Mouse (Mus musculus): ENCODE results near the gene C730034F03Rik. TPM values are rescaled to one million over a fixed set of nuclear protein-coding genes. Genes with fewer than 3 reads are reported as not detected.

C730034F03Rik gene
- polyA plus RNA-seq, 1 experiment from 2014 or later = 1.7 TPM

DNA sequence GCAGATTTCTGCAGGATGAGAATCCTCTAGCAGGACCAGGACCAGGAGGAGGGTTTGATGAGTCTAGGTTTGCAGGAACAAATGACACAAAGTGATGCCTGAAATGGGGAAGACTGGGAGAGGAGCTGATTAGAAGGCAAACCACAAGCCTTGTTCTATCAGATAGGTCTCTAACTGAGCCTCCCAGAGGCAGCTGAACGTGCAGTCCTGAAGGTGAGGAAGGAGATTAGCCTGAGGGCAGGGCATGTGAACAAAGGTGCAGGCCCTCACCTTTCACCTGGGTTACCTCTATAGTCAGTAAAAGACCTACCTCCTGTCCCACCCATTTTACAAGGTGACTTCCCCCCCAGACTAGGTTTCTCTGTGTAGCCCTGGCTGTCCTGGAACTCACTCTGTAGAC is 29.7 kb upstream of the C730034F03Rik start:
- no peak overlapping the region for H3K9ac ChIP-seq (ENCODE audit: low read depth, low read length)
- DNase-seq (ENCODE audit: low spot score) = no peak
- WGBS = 30% methylated on average over 1 of the region's 1 CpGs
- H3K4me3 ChIP-seq (replicated peaks; ENCODE audit: low read depth, low read length) = no peak overlapping the region
- no peaks in the 10 kb centered on the region for H3K27me3 ChIP-seq (ENCODE audit: insufficient read depth, low read length)
- no peaks in the 10 kb centered on the region for H3K9me3 ChIP-seq (replicated peaks; ENCODE audit: low read length)
- no peaks in the 10 kb centered on the region for H3K36me3 ChIP-seq (ENCODE audit: insufficient read depth, low read length)
- no peak for ATAC-seq (replicated peaks; ENCODE audit: low FRiP score, low read depth)
- H3K4me2 ChIP-seq (ENCODE audit: low read length) = no peak overlapping the region
- no peak for TF ChIP-seq CTCF (IDR thresholded peaks at IDR 0.05; ENCODE audit: low read depth)
- no peak overlapping the region for H3K27ac ChIP-seq
- no peaks in the 10 kb centered on the region for H3K4me1 ChIP-seq (replicated peaks; ENCODE audit: insufficient read depth, low read length)

DNA sequence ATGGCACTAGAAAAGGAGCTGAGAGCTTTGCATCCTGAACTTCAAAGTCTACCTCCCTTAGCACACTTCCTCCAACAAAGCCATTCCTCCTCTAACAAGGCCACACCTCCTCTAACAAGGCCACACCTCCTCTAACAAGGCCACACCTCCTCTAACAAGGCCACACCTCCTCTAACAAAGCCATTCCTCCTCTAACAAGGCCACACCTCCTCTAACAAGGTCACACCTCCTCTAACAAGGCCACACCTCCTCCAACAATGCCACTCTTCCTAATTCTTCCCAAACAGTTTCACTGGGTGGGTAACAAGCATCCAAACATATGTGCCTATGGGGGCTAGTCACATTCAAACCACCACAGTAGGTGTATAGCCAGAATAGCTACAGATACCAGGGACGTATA is 26.9 kb upstream of the C730034F03Rik start:
- no peak overlapping the region for H3K4me3 ChIP-seq (replicated peaks; ENCODE audit: low read depth, low read length)
- ATAC-seq (replicated peaks; ENCODE audit: low FRiP score, low read depth) (no peak), DNase-seq (ENCODE audit: low spot score) (no peak)
- no peak overlapping the region for H3K27ac ChIP-seq
- TF ChIP-seq CTCF (IDR thresholded peaks at IDR 0.05; ENCODE audit: low read depth) = no peak
- H3K36me3 ChIP-seq (ENCODE audit: insufficient read depth, low read length) = no peaks in the 10 kb centered on the region
- H3K9ac ChIP-seq (ENCODE audit: low read depth, low read length) = no peak overlapping the region
- 87% methylated on average over 1 of the region's 1 CpGs for WGBS
- H3K4me1 ChIP-seq (replicated peaks; ENCODE audit: insufficient read depth, low read length) = no peaks in the 10 kb centered on the region
- H3K27me3 ChIP-seq (ENCODE audit: insufficient read depth, low read length) = no peaks in the 10 kb centered on the region
- H3K9me3 ChIP-seq (replicated peaks; ENCODE audit: low read length) = no peaks in the 10 kb centered on the region
- H3K4me2 ChIP-seq (ENCODE audit: low read length) = no peak overlapping the region

DNA sequence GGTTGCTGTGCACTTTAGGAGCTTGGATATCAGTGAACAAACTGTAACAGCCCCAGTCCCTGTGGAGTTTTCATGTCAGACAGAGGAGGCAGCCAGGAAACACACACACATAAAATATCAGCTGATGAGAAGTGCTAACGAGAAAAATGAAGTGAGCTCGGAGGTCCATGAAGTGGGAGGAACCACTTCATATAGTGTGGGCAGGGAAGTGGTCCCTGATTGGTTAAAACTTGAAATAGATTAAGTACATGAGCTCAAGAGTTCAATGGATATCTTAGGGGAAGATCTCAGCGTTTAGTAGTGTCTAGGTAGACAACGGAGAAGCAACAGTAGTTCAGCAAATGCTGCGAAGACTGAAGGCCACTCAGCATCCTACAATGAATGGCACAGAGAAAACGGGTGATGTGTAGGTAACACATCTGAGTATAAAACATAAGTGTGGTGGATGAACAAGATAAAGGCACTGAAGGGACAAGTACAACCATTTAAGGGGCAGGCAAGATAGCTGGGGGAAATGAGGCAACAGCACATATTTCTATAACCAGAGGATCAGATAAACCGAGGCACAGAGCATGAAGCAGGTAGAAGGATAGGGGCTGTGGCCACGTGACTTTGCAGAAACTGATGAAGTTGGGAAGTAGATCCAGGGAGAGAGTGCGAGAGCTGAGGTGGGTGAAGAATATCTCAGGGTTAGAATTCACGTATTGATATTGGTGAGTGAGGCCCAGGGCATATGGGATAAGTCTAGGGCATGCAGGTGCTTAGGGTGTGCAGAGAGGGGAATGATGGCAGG is 24.4 kb upstream of the C730034F03Rik start:
- ATAC-seq (replicated peaks; ENCODE audit: low FRiP score, low read depth) (no peak), DNase-seq (ENCODE audit: low spot score) (no peak)
- no peaks in the 10 kb centered on the region for H3K4me1 ChIP-seq (replicated peaks; ENCODE audit: insufficient read depth, low read length)
- no peak for TF ChIP-seq CTCF (IDR thresholded peaks at IDR 0.05; ENCODE audit: low read depth)
- no peaks in the 10 kb centered on the region for H3K27me3 ChIP-seq (ENCODE audit: insufficient read depth, low read length)
- no peaks in the 10 kb centered on the region for H3K9me3 ChIP-seq (replicated peaks; ENCODE audit: low read length)
- H3K27ac ChIP-seq = no peak overlapping the region
- H3K36me3 ChIP-seq (ENCODE audit: insufficient read depth, low read length) = no peaks in the 10 kb centered on the region
- H3K4me3 ChIP-seq (replicated peaks; ENCODE audit: low read depth, low read length) = no peak overlapping the region
- 78% methylated on average over 10 of the region's 10 CpGs for WGBS
- H3K4me2 ChIP-seq (ENCODE audit: low read length) = no peak overlapping the region
- no peak overlapping the region for H3K9ac ChIP-seq (ENCODE audit: low read depth, low read length)

DNA sequence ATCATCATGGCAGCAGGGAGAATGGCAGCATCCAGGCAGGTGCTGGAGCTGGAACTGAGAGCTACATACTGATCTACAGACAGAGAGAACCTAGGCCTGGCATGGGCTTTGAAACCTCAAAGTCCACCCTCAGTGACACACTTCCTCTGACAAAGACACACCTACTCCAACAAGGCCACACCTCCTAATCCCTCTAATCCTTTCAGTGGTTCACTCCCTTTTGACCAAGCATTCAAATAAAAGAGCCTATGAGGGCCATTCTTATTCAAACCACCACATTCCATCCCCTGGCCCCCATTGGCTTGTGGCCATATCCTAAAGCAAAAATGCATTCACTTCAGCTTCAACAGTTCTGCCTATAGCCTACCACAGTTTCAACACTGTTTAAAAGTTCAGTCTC is 22.7 kb upstream of the C730034F03Rik start:
- H3K36me3 ChIP-seq (ENCODE audit: insufficient read depth, low read length) = no peaks in the 10 kb centered on the region
- no peak for TF ChIP-seq CTCF (IDR thresholded peaks at IDR 0.05; ENCODE audit: low read depth)
- no peaks in the 10 kb centered on the region for H3K9me3 ChIP-seq (replicated peaks; ENCODE audit: low read length)
- no peak overlapping the region for H3K4me3 ChIP-seq (replicated peaks; ENCODE audit: low read depth, low read length)
- H3K4me1 ChIP-seq (replicated peaks; ENCODE audit: insufficient read depth, low read length) = no peaks in the 10 kb centered on the region
- ATAC-seq (replicated peaks; ENCODE audit: low FRiP score, low read depth) (no peak), DNase-seq (ENCODE audit: low spot score) (no peak)
- no peak overlapping the region for H3K4me2 ChIP-seq (ENCODE audit: low read length)
- no peak overlapping the region for H3K9ac ChIP-seq (ENCODE audit: low read depth, low read length)
- H3K27ac ChIP-seq = no peak overlapping the region
- no peaks in the 10 kb centered on the region for H3K27me3 ChIP-seq (ENCODE audit: insufficient read depth, low read length)

DNA sequence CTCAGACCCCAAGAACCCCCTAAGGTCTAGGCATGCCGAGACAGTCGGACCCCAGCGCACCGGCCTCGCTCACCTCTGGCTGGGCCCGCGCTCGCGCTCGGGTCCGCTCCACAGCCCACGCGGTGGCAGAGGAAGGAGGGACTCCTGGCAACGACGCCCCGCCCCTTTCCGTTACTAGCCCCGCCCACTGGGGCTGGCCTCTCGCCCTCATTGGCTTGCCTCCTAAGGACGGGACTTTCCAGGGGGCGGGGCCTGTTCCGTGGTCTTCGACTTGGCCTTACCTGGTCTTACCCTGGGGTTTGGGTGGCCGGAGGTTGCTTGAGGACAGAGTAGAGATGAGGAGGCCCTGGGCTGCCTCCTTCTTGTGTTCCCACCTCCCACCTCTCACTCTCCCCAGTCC is 19.3 kb upstream of the C730034F03Rik start, which contains the start of gene Syce3:
Gene Syce3, minus strand, starts transcription at position 386 of the 400 bp plus-strand sequence.
- no peaks in the 10 kb centered on the region for H3K27me3 ChIP-seq (ENCODE audit: insufficient read depth, low read length)
- 0 out of 2 replicates have a peak, but pooled peaks have one; percentile 21 for ATAC-seq (replicated peaks; ENCODE audit: low FRiP score, low read depth)
- no peak for TF ChIP-seq CTCF (IDR thresholded peaks at IDR 0.05; ENCODE audit: low read depth)

DNA sequence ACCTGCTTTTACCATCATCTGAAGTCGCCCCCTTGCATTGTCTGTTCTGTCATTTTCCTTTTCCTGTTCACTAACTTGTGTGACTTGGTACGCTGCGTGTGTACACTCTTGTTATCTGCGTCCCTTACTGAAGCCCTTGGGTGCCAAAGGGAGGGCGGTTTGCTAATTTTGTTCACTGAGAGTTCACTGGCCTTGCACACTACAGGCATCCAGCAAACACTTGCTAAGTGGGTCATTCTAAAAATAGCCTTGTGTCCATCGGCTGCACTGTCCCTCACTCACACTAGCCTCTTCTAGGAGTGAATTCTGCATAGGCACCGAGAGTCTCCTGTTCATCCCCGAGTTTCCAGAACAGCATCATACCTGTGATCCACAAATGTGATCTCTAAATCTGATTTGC is 14.1 kb upstream of the C730034F03Rik start:
- no peaks in the 10 kb centered on the region for H3K4me1 ChIP-seq (replicated peaks; ENCODE audit: insufficient read depth, low read length)
- no peaks in the 10 kb centered on the region for H3K27me3 ChIP-seq (ENCODE audit: insufficient read depth, low read length)
- 0 out of 2 replicates have a peak, but pooled peaks cover 3% of the 10 kb centered on the region for H3K36me3 ChIP-seq (ENCODE audit: insufficient read depth, low read length)
- no peak overlapping the region for H3K27ac ChIP-seq
- no peak for DNase-seq (ENCODE audit: low spot score)
- 85% methylated on average over 8 of the region's 8 CpGs for WGBS
- no peak for TF ChIP-seq CTCF (IDR thresholded peaks at IDR 0.05; ENCODE audit: low read depth)
- H3K4me2 ChIP-seq (ENCODE audit: low read length) = no peak overlapping the region
- no peak overlapping the region for H3K4me3 ChIP-seq (replicated peaks; ENCODE audit: low read depth, low read length)
- no peak for ATAC-seq (replicated peaks; ENCODE audit: low FRiP score, low read depth)
- H3K9me3 ChIP-seq (replicated peaks; ENCODE audit: low read length) = no peaks in the 10 kb centered on the region
- H3K9ac ChIP-seq (ENCODE audit: low read depth, low read length) = no peak overlapping the region

More for the DNA sequence above, 19.3 kb upstream of the C730034F03Rik start, which contains the start of gene Syce3:
- no peaks in the 10 kb centered on the region for H3K9me3 ChIP-seq (replicated peaks; ENCODE audit: low read length)
- no peak for DNase-seq (ENCODE audit: low spot score)
- H3K4me1 ChIP-seq (replicated peaks; ENCODE audit: insufficient read depth, low read length) = no peaks in the 10 kb centered on the region
- 88% methylated on average over 23 of the region's 24 CpGs for WGBS
- H3K4me3 ChIP-seq (replicated peaks; ENCODE audit: low read depth, low read length) = no peak within 1 kb of the TSS
- H3K27ac ChIP-seq = no peak within 1 kb of the TSS
- no peaks in the 10 kb centered on the region for H3K36me3 ChIP-seq (ENCODE audit: insufficient read depth, low read length)
- no peak within 1 kb of the TSS for H3K9ac ChIP-seq (ENCODE audit: low read depth, low read length)
- no peak within 1 kb of the TSS for H3K4me2 ChIP-seq (ENCODE audit: low read length)

Measured in kidney, postnatal 0 days (tissue).